Mouse (Mus musculus) olfactory bulb, adult 2 months (tissue): ENCODE data around the gene Pdia6.

ENCODE experiments used
- CTCF ChIP-seq: fragments of 200-500 bp; IDR thresholded peaks from 2 replicates; pipeline ENCODE4 v1.5.1; 2012; ENCODE audit warnings: low read depth, mild to moderate bottlenecking, low read length, moderate library complexity; ENCODE audit not compliant: insufficient read depth
- POLR2A ChIP-seq: fragments of 200-500 bp; IDR thresholded peaks from 2 replicates; pipeline ENCODE4 v1.6.1; 2012; ENCODE audit warnings: mild to moderate bottlenecking, low read depth, low read length, moderate library complexity; ENCODE audit not compliant: insufficient read depth

DNA sequence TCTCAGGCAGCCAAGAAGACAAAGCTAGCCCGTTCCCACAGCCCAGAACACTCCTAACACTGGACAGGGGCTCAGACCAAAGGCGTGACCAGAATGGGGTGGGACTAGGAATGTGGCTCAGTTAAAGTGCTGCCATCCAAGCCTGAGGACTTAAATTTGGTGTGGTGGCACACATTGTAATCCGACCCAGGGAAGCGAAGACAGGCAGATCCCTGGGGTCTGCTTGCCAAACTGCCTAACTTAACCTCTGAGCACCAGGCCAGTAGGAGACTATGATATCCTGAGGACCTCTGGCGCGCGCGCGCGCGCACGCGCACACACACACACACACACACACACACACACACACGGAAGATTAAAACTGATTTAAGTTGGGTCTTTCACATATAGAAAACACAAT lies 34.8 kb upstream of the Pdia6 start:
- TF ChIP-seq CTCF (no peak), POLR2A (no peak)
